In genomic region chr13:23816148-23816547, GRCm38 (mm10) we compare ENCODE assay signal across 1 mouse cellular context.
TF ChIP-seq lines count a peak whose summit lies in the region.

No protein-coding gene starts in this region.

TF ChIP-seq in MEL, 35 proteins besides CTCF, POLR2A, EP300 and RAD21 (continued from another document):
- TF ChIP-seq MEF2A (IDR thresholded peaks at IDR 0.05; ENCODE audit: extremely low read depth, insufficient replicate concordance, low read depth, low read length, poor library complexity, severe bottlenecking) (no peak), POLR2AphosphoS2 (IDR thresholded peaks at IDR 0.05; ENCODE audit: low read length) (no peak), KAT2A (conservative IDR thresholded peaks at IDR 0.05; ENCODE audit: low read depth, low read length) (no peak), SIN3A (IDR thresholded peaks at IDR 0.05; ENCODE audit: low read length) (no peak), MYB (IDR thresholded peaks at IDR 0.05; ENCODE audit: low read depth, low read length) (no peak), BHLHE40 (IDR thresholded peaks at IDR 0.05; ENCODE audit: borderline replicate concordance, low read depth, low read length) (no peak), ZKSCAN1 (IDR thresholded peaks at IDR 0.05; ENCODE audit: low read depth, low read length) (no peak), JUND (IDR thresholded peaks at IDR 0.05; ENCODE audit: low read depth, low read length) (no peak), TBP (IDR thresholded peaks at IDR 0.05; ENCODE audit: low read depth, low read length) (no peak), CHD2 (IDR thresholded peaks at IDR 0.05; ENCODE audit: low read length) (no peak), GABPA (IDR thresholded peaks at IDR 0.05; ENCODE audit: low read depth, low read length) (no peak), MYC (IDR thresholded peaks at IDR 0.05; ENCODE audit: low read depth, low read length) (no peak)
